Mouse (Mus musculus) spleen, postnatal 14 days (tissue): ENCODE data around the gene Mmd2.

Experiments
- DNase-seq, 2 experiments: peaks; one replicate each; pipeline ENCODE4 v3.0.0; 2021 to 2022; ENCODE audit warnings: low spot score in 2 of 2

Mmd2 gene

DNA sequence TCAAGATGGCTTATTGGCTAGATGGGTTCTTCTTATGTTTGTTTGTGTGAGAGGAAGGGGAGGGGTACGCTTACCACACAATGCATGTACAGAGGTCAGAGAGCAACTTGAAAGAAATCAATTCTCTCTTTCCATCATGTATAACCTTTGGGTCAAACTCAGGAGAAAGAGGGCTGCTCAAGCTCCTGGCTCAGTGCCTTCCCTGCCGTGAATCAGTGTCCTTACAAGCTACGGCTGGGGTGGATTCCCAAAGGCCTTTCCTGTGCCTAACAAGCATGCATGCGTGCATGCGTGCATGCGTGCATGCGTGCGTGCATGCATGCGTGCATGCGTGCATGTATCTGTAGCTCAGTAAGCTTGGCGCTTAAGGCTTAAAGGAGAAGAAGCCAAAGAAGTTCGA is 3.3 kb downstream of the Mmd2 start:
- DNase-seq: no peak

DNA sequence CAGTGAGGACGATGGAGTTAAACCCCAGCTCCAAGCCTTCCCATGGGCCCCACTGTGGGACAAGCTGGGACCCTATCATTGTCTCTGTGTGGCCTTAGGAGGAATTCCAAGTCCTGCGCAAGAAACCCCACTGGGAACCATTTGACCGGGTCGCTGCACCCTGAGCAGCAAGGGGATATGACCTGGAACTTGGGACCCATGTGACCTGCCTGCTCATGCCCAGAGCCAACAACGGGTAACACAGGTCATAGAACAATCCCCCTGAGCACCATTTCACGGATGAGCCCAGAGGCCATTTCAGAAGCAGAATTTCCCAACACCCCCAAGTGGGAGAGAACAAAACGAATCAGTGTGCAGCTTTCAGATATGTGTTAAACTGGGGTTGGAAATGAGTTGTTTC is 4.2 kb downstream of the Mmd2 start:
- no peak for DNase-seq

GRCm38 (mm10) chr5:142597648-142598390 is 10.8 kb downstream of the Mmd2 start:
- DNase-seq: no peak

DNA sequence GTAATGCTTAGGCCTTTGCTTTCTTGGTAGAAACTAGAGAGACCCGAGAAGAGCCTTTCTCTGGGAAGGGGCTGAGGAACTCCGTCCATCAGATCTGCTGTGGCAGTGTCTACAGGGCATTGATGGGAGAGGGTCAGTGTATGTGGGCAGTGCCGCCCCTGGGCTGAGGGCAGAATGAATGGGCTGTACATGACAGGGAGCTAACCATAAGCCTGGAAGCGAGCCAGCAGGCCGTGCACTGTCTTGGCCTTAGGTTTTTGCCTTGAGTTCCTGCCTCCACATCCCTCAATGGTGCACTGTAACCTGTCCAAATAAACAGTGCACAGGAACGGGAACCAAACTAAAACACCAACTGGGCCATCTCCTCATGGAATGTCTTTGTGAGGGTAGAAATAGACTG is 11.9 kb downstream of the Mmd2 start:
- DNase-seq: no peak

- no peak for DNase-seq
These were observed 12.9 kb downstream of the Mmd2 start for GRCm38 (mm10) chr5:142595698-142596097.

DNA sequence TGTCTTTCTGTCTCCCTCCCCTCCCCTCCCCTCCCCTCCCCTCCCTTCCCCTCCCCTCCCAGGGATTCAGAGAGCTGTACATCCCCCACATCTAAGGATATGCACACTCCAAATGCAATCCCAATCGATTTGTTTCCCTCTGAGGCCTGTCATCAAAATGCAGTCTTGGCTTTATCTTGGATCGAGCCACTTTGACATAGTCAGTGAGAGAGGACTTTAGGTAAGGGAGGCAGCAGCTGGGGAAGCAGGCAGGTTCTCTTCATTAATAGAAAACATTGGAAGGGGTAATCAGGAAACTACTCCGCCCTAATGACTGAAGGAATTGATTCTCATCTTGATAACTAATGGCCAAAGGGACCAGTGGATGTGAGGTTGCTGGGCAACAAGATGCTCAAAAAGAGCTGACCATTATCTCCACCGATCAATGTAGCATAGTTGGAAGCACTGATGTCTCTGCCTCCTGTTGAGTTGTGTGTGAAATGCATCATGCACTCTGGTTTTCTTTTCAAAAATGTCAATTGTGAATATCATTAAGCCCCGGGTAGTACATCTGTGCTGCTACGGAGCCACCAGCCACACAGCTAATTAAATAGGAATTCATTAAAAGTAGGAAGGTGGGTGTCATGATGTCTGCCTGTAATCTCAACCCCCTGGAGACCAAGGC is 17.5 kb downstream of the Mmd2 start:
- no peak for DNase-seq

- DNase-seq: no peak
These were observed 24.9 kb downstream of the Mmd2 start for GRCm38 (mm10) chr5:142583616-142584126.

DNA sequence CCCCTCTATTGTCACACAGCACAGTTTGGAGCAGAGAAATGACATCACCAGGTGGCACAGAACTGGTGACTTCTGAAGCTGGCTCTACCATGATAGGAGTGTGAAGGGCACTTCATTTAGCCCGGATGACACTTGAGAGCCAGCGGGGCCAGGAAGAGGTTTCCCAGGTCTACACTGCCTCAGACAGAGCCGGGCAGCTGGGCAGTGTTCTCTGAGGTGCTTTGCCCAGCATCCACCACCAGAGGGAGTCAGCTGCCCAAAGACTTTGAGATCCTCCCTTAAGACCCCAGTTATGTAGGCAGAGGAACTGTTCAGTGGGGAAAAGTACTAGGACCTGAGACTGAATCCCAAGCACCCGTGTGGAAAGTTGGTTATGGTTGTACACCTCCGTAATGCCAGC is 27.1 kb downstream of the Mmd2 start:
- peak in 1 of 2 experiments; percentile 26 for DNase-seq

DNA sequence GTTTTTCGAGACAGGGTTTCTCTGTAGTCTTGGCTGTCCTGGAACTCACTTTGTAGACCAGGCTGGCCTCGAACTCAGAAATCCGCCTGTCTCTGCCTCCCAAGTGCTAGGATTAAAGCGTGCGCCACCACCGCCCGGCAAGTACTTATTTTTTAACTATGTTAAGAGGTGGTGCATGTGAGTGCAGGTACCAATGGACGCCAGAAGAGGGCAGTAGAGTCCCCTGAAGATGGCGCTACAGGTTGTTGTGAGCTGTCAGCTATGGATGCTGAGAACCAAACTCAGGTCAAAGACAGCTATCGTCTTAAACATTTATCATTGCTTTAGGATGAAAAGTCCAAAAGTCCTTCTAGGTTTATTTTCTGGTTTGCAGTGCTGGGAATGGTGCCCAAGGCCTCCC is 30.4 kb downstream of the Mmd2 start:
- no peak for DNase-seq

- DNase-seq: no peak
These were observed 31.8 kb downstream of the Mmd2 start for GRCm38 (mm10) chr5:142576832-142577231.

DNA sequence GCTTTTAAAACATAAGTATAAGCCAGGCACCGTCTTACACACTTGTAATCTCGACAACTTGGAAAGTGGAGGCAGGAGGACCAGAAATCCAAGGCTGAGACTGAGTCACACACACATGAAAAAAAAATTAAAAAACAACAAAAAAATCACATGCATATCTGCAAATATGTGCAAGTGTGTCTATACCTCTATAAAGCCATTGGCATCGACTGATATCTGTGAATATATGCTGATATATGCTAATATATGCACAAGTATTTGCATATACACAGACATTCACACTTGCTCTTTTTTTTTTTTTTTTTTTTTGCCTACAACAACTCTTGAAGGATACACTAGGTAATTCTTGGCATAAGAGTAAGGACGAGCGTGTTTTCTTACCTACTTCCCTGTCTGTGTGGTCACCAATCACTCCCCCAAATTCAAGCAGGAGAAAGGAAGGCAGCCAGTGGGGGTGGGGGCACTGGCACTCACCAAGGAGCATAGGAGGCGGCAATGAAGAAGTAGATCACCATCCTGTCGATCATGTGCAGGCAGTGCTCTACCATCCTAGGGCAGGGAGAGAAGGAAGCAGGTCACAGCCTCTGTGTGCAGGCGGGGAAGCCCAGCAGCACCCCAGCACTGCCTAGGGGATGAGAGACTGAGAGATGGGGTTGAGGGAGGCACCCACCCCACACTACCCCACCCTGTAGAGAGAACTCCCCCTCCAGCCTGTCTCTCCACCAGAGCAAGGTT is 34.1 kb downstream of the Mmd2 start:
- no peak for DNase-seq

GRCm38 (mm10) chr5:142564606-142565005 is 44.0 kb downstream of the Mmd2 start:
- DNase-seq: no peak

GRCm38 (mm10) chr5:142560261-142560660 is 48.3 kb downstream of the Mmd2 start:
- no peak for DNase-seq

DNA sequence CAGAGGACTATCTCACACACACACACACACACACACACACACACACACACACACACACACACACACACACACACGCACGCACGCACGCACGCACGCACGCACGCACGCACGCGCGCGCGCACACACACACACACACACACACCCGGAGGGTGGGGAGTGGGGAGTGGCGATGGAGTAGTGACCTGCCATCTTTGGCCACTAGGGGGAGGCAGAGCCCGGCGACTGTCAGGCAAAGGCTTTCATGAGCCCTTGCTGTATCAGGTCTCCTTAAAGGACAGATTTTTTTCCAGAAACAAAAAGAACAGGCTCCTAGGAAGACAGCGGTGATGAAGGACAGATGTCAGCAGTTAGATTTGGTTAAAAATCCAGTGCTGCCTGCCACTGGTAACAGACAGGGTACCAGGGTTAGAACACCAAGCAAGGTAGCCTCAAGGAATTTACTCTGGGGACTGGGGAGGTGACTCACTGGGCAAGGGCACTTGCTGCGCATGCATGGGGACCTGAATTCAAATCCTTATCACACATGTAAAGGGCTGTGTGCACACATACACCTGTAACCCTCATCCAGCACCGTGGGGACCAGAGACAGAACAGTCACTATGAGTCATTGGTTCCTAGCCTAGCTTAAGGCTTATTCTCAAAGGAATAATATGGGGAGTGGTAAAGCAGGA is 51.1 kb downstream of the Mmd2 start:
- DNase-seq: peak; percentile 21 to 51

DNA sequence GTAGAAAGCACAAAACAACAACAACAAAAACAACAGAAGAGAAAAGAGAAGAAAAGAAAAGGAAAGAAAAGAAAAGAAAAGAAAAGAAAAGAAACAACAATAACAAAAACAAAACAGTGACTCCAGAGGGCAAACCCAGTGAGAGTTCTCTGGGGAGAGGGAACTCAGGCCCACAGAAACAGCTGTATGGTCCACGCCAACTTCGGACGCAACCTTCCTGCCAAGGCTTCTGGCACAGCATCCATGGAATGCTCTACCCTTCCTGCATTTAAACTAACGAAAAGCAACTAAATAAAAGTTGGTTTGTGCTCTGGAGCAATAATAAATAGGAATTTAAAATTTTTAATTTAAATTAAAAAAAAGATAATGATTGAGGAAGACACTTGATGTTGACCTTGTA is 51.9 kb downstream of the Mmd2 start:
- DNase-seq: no peak

DNA sequence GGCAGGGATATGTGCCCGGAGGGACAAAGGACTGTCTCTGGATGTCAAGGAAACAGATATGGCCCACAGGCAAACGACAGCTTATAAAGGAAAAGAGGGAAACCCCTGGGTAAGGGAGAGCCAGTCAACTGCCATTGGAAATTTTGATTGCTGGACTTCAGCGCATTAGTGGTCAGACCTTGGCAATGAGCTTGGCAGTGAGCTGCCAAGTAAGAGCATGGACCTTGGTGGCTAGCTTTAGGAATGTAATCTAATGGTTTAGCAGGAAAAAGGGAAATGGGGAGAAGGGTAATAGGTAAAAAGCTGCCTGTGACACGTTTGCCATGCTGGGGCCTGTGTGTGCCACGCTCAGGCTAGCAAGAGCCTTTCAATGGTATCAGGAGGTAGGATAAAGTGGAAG is 52.7 kb downstream of the Mmd2 start:
- DNase-seq: no peak

GRCm38 (mm10) chr5:142550706-142551652 is 57.6 kb downstream of the Mmd2 start, which contains the start of gene Radil:
Gene Radil, minus strand, starts transcription at chr5:142551098.
- DNase-seq: peak; percentile 28 to 68

GRCm38 (mm10) chr5:142549961-142550705 is 58.5 kb downstream of the Mmd2 start:
- DNase-seq: no peak

- DNase-seq: no peak
These were observed 59.2 kb downstream of the Mmd2 start for GRCm38 (mm10) chr5:142549441-142549840.

GRCm38 (mm10) chr5:142547066-142547465 is 61.5 kb downstream of the Mmd2 start:
- no peak for DNase-seq
